Comparison of ENCODE assay signal across 25 mouse cellular contexts in genomic region chr15:62192706-62193105, GRCm38 (mm10).
DNase-seq lines count a peak whose midpoint lies in the region; ATAC-seq lines count a peak whose summit lies in the region.
"Had no signal": no experiment of that assay in that cellular context is flagged by ENCODE, and none has a peak within 500 bp of the region (broad histone marks: within the 10 kb centered on the region; RNA-seq: fewer than 3 reads in every experiment).

No protein-coding gene starts in this region.

- no peaks in the 10 kb centered on the region for H3K36me3 ChIP-seq in embryonic facial prominence, embryonic 14.5 days (ENCODE audit: control insufficient read depth, insufficient read depth, low read length)
- no peaks in the 10 kb centered on the region for H3K36me3 ChIP-seq in embryonic facial prominence, embryonic 10.5 days (replicated peaks)
- H3K36me3 ChIP-seq in forebrain, embryonic 16.5 days (ENCODE audit: control insufficient read depth, insufficient read depth): no peaks in the 10 kb centered on the region
- H3K36me3 ChIP-seq in forebrain, embryonic 10.5 days (replicated peaks): no peaks in the 10 kb centered on the region
- H3K36me3 ChIP-seq in lung, embryonic 16.5 days (ENCODE audit: control insufficient read depth, insufficient read depth, low read length): no peaks in the 10 kb centered on the region
- H3K36me3 ChIP-seq: embryonic facial prominence, embryonic 13.5 days; hindbrain, embryonic 10.5 days; hindbrain, embryonic 13.5 days; intestine, embryonic 15.5 days had no signal

- no peak overlapping the region for H3K4me2 ChIP-seq in embryonic facial prominence, embryonic 14.5 days (ENCODE audit: low read depth, low read length)
- H3K4me2 ChIP-seq in forebrain, embryonic 16.5 days (ENCODE audit: low read length): no peak overlapping the region
- no peak overlapping the region for H3K4me2 ChIP-seq in lung, embryonic 16.5 days (ENCODE audit: low read depth, low read length)
- H3K4me2 ChIP-seq: embryonic facial prominence, embryonic 13.5 days; heart, embryonic 11.5 days; hindbrain, embryonic 13.5 days; intestine, embryonic 15.5 days had no signal

- H3K9ac ChIP-seq in embryonic facial prominence, embryonic 14.5 days (ENCODE audit: low read depth, low read length): no peak overlapping the region
- no peak overlapping the region for H3K9ac ChIP-seq in forebrain, embryonic 16.5 days (replicated peaks; ENCODE audit: low read depth, low read length)
- H3K9ac ChIP-seq in lung, embryonic 16.5 days (ENCODE audit: low read length): no peak overlapping the region
- H3K9ac ChIP-seq: embryonic facial prominence, embryonic 13.5 days; hindbrain, embryonic 13.5 days; intestine, embryonic 15.5 days had no signal

- H3K4me1 ChIP-seq in embryonic facial prominence, embryonic 14.5 days (ENCODE audit: control insufficient read depth, insufficient read depth, low read length): no peaks in the 10 kb centered on the region
- no peaks in the 10 kb centered on the region for H3K4me1 ChIP-seq in embryonic facial prominence, embryonic 10.5 days
- H3K4me1 ChIP-seq in forebrain, embryonic 16.5 days (replicated peaks; ENCODE audit: control insufficient read depth, insufficient read depth, low read length): no peaks in the 10 kb centered on the region
- peaks cover 8% of the 10 kb centered on the region for H3K4me1 ChIP-seq in forebrain, embryonic 10.5 days
- no peaks in the 10 kb centered on the region for H3K4me1 ChIP-seq in lung, embryonic 16.5 days (replicated peaks; ENCODE audit: control insufficient read depth, insufficient read depth, low read length)
- H3K4me1 ChIP-seq: hindbrain, embryonic 10.5 days; hindbrain, embryonic 13.5 days; intestine, embryonic 15.5 days had no signal

- H3K9me3 ChIP-seq in embryonic facial prominence, embryonic 14.5 days (ENCODE audit: control insufficient read depth, low read length): no peaks in the 10 kb centered on the region
- no peaks in the 10 kb centered on the region for H3K9me3 ChIP-seq in embryonic facial prominence, embryonic 10.5 days
- no peaks in the 10 kb centered on the region for H3K9me3 ChIP-seq in forebrain, embryonic 16.5 days (ENCODE audit: control insufficient read depth, low read length)
- no peaks in the 10 kb centered on the region for H3K9me3 ChIP-seq in forebrain, embryonic 10.5 days
- H3K9me3 ChIP-seq in lung, embryonic 16.5 days (ENCODE audit: control insufficient read depth, low read length): no peaks in the 10 kb centered on the region
- H3K9me3 ChIP-seq: embryonic facial prominence, embryonic 13.5 days; hindbrain, embryonic 10.5 days; hindbrain, embryonic 13.5 days; intestine, embryonic 15.5 days had no signal

- H3K27me3 ChIP-seq in embryonic facial prominence, embryonic 14.5 days (replicated peaks; ENCODE audit: control insufficient read depth, insufficient read depth, low read length): no peaks in the 10 kb centered on the region
- no peaks in the 10 kb centered on the region for H3K27me3 ChIP-seq in embryonic facial prominence, embryonic 10.5 days (replicated peaks; ENCODE audit: low read depth, poor library complexity, severe bottlenecking)
- H3K27me3 ChIP-seq in forebrain, embryonic 16.5 days (replicated peaks; ENCODE audit: control insufficient read depth, insufficient read depth, low read length): no peaks in the 10 kb centered on the region
- H3K27me3 ChIP-seq in forebrain, embryonic 10.5 days (ENCODE audit: poor library complexity, severe bottlenecking): no peaks in the 10 kb centered on the region
- no peaks in the 10 kb centered on the region for H3K27me3 ChIP-seq in lung, embryonic 16.5 days (ENCODE audit: control insufficient read depth, insufficient read depth, low read depth, low read length)
- H3K27me3 ChIP-seq: embryonic facial prominence, embryonic 13.5 days; hindbrain, embryonic 13.5 days; intestine, embryonic 15.5 days had no signal

- ATAC-seq in embryonic facial prominence, embryonic 14.5 days (ENCODE audit: low read depth): no peak
- ATAC-seq in forebrain, embryonic 16.5 days: peak; percentile 77
- ATAC-seq in lung, embryonic 16.5 days (ENCODE audit: low read depth): 0 out of 2 replicates have a peak, but pooled peaks have one; percentile 17
- ATAC-seq: activated CD4-positive, CD25-positive, alpha-beta regulatory T cell, adult 4 months; hindbrain, embryonic 16.5 days; intestine, embryonic 15.5 days had no signal

- peak; percentile 54 for DNase-seq in embryonic facial prominence, embryonic 14.5 days (ENCODE audit: low spot score)
- no peak for DNase-seq in embryonic facial prominence, embryonic 10.5 days (ENCODE audit: low spot score)
- DNase-seq in forebrain, embryonic 10.5 days (ENCODE audit: extremely low spot score, low spot score): no peak
- no peak for DNase-seq in lung, postnatal 14 days
- DNase-seq: adrenal gland, adult 8-10 months; adrenal gland, postnatal 25 days; cerebellum, adult 11 months; cerebellum, adult 2 months; cerebellum, adult 9-11 months; cerebellum, postnatal 25 days; gastrocnemius, adult 2 months; gastrocnemius, postnatal 14 days; heart, adult 11 months; heart, postnatal 36 days; kidney, adult 11 months; kidney, adult 8-10 months had no signal

- no peak overlapping the region for H3K4me3 ChIP-seq in embryonic facial prominence, embryonic 14.5 days (ENCODE audit: low read depth, low read length)
- H3K4me3 ChIP-seq in embryonic facial prominence, embryonic 10.5 days: no peak overlapping the region
- no peak overlapping the region for H3K4me3 ChIP-seq in forebrain, embryonic 16.5 days (replicated peaks; ENCODE audit: low read length)
- H3K4me3 ChIP-seq in forebrain, embryonic 10.5 days: no peak overlapping the region
- H3K4me3 ChIP-seq in lung, embryonic 16.5 days (ENCODE audit: low read length): no peak overlapping the region
- H3K4me3 ChIP-seq: embryonic facial prominence, embryonic 13.5 days; gastrocnemius, adult 2 months; hindbrain, embryonic 10.5 days; hindbrain, embryonic 13.5 days; intestine, embryonic 15.5 days had no signal

- 63% methylated on average over 1 of the region's 1 CpGs for WGBS in embryonic facial prominence, embryonic 14.5 days
- WGBS in embryonic facial prominence, embryonic 10.5 days: 94% methylated on average over 1 of the region's 1 CpGs
- 72% methylated on average over 1 of the region's 1 CpGs for WGBS in forebrain, embryonic 16.5 days
- 93% methylated on average over 1 of the region's 1 CpGs for WGBS in forebrain, embryonic 10.5 days
- WGBS in lung, embryonic 16.5 days: 48% methylated on average over 1 of the region's 1 CpGs

- no peak overlapping the region for H3K27ac ChIP-seq in embryonic facial prominence, embryonic 14.5 days (replicated peaks; ENCODE audit: low read depth, low read length)
- no peak overlapping the region for H3K27ac ChIP-seq in embryonic facial prominence, embryonic 10.5 days (replicated peaks)
- H3K27ac ChIP-seq in forebrain, embryonic 16.5 days (ENCODE audit: low read length): 0 out of 2 replicates have a peak overlapping the region, but pooled peaks have one; percentile 19
- H3K27ac ChIP-seq in forebrain, embryonic 10.5 days: no peak overlapping the region
- H3K27ac ChIP-seq in lung, embryonic 16.5 days (ENCODE audit: low read length): no peak overlapping the region
- H3K27ac ChIP-seq: embryonic facial prominence, embryonic 13.5 days; gastrocnemius, adult 2 months; hindbrain, embryonic 10.5 days; hindbrain, embryonic 13.5 days; intestine, embryonic 15.5 days had no signal
